Mouse (Mus musculus): Measurements from ENCODE around the gene Olfr33.
A peak's percentile ranks its signal among the peaks of the same experiment; 100 is the strongest.

Gene Olfr33

DNA sequence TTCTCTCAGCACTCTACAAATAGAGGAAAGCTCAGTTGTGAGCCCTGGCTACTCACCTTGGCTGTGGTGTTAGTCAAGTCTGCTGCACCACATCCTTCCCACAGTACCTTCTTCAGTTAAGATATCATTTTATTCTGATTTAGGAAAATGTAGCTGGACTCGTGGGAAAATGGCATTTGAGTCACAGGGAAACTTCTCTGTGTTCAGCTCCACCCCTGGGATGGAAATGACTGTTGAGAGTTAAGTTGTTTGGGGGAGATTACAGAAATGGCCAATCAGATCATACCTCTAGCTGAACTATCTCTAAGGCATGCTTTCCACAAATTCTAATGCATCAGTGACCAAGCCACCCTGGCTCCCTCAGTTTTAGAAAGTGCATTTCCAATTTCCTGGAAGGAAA lies at the start of gene Olfr33:
TSS of gene Olfr33 (minus strand) at position 101 of the 400 bp plus-strand sequence.
- no peak for DNase-seq (ENCODE audit: low read depth, low spot score)

DNA sequence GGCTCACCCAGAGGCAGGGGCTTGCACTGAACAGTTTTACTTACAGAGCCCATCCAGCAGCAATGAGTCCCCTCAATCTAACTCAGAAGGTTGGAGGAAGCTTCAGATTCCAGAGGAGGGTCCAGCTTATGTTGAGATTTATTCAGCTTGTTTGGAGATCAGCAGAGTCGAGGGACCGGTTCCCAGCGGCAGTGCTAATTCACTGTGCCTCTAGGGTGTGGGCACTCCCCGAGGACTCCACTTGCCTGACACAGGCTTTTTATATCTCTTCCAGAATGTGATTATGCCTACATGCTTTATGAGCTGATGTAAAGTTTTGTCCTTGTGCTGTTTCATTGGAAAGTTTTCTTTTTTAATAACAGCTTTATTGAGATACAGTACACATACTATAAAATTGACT lies 40.4 kb upstream of the Olfr33 start, which contains the start of the genes Olfr560 and Olfr78:
TSS of gene Olfr560 (minus strand) at position 101 of the 400 bp plus-strand sequence.
TSS of gene Olfr78 (minus strand) at position 206 of the 400 bp plus-strand sequence.
- DNase-seq (ENCODE audit: low read depth, low spot score), result no peak

DNA sequence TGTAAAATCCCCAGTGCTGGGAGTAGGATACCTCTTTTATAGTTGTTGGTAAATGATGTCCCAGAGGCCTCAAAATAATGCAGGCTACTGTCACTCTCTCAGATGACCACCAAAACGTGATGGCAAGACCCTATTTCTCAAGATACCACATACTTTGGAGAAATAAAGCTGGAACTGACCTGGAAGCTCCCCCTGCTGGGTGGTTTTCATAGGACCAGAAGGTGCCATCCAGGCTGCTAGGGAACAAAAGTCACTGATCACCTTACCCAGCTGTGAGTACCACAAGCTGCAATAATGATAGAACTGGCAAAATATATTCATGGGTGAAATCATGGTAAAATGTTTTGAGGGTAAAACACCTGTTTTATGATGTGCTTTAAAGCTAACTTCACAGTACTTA lies 33.2 kb upstream of the Olfr33 start:
- peak; percentile 10 for DNase-seq (ENCODE audit: low read depth, low spot score)

DNA sequence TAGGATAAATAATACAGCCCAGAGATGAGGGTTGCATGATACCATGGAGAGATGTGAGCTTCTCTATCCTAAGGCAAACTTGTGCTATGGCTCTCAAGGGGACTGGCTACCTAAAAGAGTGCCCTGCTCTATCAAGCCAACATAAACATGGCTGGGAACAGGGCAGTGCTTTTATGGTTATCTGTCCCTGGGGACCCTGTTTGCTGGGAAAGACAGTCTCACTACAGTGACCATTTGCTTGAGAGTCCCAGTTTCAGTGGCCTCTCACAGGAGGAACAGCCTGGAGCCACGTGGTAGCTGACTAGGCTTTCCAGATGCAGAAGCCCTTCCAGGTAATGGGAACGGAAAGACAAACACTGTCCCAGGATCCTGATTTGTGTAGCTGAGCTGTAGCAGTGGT lies 18.8 kb upstream of the Olfr33 start:
- no peak for DNase-seq (ENCODE audit: low read depth, low spot score)

DNA sequence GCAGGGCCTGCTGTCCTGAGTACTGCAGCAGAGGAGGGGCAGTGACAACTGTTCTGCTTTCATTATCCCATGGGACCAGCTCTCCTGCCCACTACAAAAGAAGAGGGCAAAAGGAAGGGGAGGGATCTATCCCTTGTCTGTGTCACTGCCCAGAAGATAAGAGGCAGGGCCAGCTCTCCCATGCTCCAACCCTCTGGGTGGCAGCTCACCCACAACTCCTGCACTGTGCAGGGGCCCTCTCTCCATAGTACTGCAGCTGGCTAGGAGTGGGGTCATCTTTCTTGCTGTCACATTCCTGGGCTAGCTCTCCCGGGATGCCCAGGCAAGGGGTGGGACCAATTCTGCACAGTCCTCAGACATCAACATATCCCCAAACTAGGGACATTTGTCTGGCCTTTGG lies 14.9 kb upstream of the Olfr33 start:
- no peak for DNase-seq (ENCODE audit: low read depth, low spot score)

DNA sequence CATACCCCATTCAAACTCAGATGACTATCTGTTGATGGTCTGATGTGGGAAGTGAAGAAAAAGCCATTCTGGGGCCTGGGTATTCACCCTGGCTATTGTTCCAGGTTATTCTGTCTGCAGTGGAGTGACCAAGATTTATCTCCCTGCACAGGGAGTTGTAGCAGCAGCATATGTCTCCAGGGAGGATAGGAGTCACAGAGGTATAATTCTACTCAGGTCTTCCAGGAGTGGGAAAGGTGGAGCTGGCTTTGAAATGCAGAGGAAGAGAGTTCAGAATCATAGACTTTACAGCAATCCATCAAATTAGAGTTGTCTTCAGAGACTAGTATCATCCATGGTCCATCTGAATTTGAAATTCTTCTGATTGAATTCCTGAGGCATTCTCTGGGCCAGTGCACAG lies 8.5 kb upstream of the Olfr33 start, which contains the start of gene Olfr559:
TSS of gene Olfr559 (minus strand) at position 101 of the 400 bp plus-strand sequence.
- no peak for DNase-seq (ENCODE audit: low read depth, low spot score)

DNA sequence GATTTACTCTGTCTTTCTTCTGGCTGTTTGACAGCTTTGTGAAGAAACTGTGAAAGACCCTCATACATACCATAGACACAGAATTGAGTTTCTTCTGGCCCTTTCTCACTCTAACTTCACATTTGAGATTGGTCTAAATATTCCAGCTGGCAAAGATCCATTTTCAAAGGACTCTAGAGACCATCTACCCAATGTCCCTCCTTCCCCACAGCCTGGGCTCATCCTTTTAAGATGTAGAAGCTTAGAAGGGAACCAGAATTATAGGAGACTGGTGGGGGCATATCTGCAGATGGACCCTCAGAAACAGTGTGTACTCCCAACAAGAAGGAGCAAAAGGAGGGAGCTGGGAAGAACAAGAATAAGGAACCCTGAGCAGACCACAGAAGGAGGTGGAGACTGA lies 17.0 kb downstream of the Olfr33 start, which contains the start of gene Olfr558:
TSS of gene Olfr558 (plus strand) at position 301 of the 400 bp plus-strand sequence.
- no peak for DNase-seq (ENCODE audit: low read depth, low spot score)

DNA sequence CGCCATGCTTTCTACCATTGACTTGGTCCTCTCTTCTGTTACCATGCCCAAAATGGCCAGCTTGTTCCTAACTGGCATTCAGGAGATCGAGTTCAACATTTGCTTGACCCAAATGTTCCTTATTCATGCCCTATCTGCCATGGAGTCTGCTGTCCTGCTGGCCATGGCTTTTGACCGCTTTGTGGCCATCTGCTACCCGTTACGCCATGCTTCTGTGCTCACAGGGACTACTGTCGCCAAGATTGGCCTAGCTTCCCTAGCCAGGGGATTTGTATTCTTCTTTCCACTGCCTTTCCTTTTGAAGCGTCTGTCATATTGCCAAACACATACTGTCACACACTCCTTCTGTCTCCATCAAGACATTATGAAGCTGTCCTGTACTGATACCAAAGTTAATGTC lies 20.4 kb downstream of the Olfr33 start:
- no peak for DNase-seq (ENCODE audit: low read depth, low spot score)

DNA sequence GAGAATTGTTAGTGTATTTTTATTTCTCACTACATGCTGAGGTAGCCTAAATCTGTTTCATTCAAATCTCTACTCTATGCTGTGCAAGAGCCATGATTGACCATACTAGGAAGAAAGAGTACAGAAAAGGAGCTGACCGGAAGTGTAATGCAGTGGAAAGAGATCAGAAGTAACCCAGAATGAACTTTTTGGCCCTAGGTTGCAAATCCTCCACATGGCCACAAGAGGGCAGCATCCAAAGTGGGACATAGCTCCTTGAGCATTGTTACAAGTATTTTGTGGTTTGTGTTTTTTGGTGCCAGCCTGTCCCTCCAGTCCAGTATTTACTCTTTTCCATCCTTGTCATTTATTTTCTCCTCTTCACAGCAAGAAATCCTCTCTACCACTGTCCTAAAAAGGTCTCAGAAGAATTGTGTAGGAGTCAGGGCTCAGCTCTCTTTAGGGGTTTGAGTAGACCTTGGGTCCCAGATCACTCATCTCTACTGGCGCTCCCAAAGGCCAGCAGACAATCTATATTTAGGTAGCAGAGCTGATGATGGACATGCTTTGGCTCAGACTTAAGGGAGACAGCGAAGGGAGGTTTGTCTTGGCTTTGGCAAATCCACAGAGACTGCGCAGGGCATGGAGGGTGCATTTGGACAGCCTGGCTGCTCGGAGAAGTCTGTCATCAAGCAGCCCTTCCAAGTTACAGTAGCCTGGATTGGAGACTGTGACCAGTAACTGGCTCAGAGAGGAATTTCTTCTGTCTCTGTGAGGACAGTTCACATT lies 23.3 kb downstream of the Olfr33 start, which contains the start of gene Olfr557:
TSS of gene Olfr557 (plus strand) at position 553 of the 768 bp plus-strand sequence.
- peak; percentile 65 for DNase-seq (ENCODE audit: low read depth, low spot score)

DNA sequence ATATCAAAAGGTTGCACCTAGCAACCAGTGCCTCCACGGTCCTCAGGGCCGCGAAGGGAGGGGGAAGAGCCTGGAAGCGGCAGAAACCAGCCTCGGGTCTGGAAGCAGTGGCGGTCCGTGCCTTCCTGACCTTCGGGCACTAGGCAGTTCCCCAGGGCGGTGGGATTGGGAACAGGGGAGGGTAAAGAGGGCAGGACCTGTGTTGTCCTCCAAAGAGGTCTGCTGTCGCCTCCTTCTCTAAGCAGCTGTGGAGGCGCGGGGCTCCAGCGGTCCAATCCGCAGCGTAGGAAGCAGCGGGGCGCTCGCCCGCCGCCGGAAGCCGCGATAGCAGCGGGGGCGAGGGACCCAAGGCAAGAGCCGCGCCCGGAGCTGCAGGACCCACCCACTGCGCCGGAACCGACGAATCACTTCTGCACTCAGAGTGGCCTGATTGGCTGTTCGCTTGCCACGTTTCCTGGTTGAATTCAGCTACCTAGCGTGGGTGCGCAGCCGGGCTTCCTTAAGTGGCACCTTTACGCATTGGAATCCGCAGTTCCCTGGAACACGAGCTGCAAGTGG lies 31.8 kb downstream of the Olfr33 start, which contains the start of gene Trim68:
TSS of gene Trim68 (minus strand) at position 384 of the 558 bp plus-strand sequence.
- DNase-seq (ENCODE audit: low read depth, low spot score), result peak; percentile 86

DNA sequence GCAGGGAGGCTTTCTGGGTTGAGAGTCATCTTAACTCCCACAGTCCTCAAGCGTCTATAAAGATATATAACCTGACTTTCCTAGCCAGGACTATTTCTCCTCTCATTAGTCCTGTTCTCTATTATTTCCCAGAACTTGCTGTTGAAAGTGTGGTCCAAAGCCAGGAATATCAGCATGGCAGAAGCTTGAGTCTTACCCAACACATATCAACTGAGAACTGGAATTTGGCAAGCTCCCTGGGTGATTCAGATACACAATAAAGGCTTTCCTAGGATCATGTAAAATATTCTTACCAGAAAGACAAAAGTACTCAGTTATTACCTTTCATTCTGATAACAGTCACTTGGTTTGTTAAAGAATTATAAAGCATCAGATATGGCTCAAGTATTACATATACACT lies 37.0 kb downstream of the Olfr33 start:
- no peak for DNase-seq (ENCODE audit: low read depth, low spot score)

DNA sequence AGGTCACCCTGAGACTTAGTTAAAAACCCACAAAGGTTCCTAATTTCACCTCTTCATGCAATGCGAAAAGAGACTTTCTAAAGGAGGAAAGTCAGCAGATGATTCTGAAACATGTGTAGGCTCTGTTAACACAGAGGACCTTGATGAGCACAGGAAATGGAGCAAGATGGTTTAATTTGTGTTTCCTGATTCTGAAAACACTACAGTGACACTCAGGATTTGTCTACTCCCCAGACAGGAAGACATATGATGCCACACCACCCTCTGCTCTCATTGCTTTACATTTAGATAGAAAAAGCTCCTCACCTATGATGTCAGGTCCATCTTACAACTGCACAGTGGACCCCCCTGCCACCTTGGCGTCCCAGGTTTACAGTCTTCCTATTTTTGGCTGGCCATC lies 42.6 kb downstream of the Olfr33 start:
- no peak for DNase-seq (ENCODE audit: low read depth, low spot score)

DNA sequence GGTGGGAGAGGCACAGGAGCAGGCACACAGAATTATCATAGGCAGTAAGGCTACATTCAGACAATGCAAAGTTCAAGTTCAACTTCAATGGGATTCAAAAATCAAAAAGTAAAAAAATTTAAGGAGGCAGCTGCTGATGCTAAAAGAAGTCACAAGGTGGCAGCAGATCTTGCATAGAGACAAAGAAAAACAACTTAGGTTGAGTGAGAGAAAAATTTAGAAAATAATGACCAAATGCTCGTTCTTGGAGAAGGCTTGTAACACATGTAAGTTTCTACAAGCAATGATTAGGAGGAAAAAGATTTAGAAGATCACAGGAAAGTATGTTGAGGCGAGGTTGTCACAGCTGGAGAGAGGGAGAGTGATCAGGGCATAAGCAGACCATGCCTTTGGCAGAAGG lies 53.5 kb downstream of the Olfr33 start:
- DNase-seq (ENCODE audit: low read depth, low spot score), result peak; percentile 49

DNA sequence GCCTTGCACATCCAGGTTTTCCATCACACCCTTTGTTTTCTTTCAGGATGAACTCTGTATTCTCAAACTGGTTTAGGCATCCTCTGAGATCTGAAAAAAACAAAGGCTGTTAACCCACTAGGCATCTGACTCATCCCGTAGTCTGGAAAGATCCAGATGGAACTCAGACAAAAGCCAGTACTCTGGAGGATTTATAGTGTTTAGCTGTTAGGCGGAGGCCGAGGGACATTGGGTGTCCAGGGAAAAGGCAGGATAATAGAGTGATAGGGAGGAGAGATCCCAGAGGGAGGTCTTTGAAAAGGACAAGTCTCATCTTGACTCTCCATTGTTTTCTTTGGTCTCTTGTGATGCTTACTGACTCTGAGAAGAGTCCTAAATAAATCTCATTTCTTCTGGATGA lies 54.3 kb downstream of the Olfr33 start, which contains the start of gene Olfr556:
TSS of gene Olfr556 (plus strand) at position 301 of the 400 bp plus-strand sequence.
- peak; percentile 21 for DNase-seq (ENCODE audit: low read depth, low spot score)

All from 3T3-L1 (cell line).